Mouse (Mus musculus) forebrain, embryonic 12.5 days (tissue): ENCODE data around the gene Podxl2. TPM values are rescaled to one million over a fixed set of nuclear protein-coding genes. Genes with fewer than 3 reads are reported as not detected.

ENCODE experiments used
- ATAC-seq: fragments of 200-750 bp; cut with Nextera tagmentation; 2 replicates; pipeline ENCODE4 v1.8.0; 2017; ENCODE audit warnings: moderate TSS enrichment; ENCODE audit not compliant: low FRiP score
- H3K27ac ChIP-seq: fragments of 300-500 bp; sonication (generic); 2 replicates; pipeline ENCODE4 v1.5.1; 2016; ENCODE audit warnings: mild to moderate bottlenecking
- H3K27me3 ChIP-seq: fragments of 300-500 bp; sonication (generic); 2 replicates; pipeline ENCODE4 v1.6.1; 2016; ENCODE audit warnings: mild to moderate bottlenecking
- H3K36me3 ChIP-seq: fragments of 300-500 bp; sonication (generic); replicated peaks from 2 replicates; pipeline ENCODE4 v1.6.1; 2016; ENCODE audit warnings: mild to moderate bottlenecking
- H3K4me1 ChIP-seq: fragments of 300-500 bp; sonication (generic); 2 replicates; pipeline ENCODE4 v1.6.1; 2016
- H3K4me2 ChIP-seq: fragments of 300-500 bp; sonication (generic); 2 replicates; pipeline ENCODE4 v1.6.1; 2016; ENCODE audit warnings: mild to moderate bottlenecking, moderate library complexity
- H3K4me3 ChIP-seq: fragments of 300-500 bp; sonication (generic); replicated peaks from 2 replicates; pipeline ENCODE4 v1.5.1; 2016; ENCODE audit warnings: mild to moderate bottlenecking
- H3K9ac ChIP-seq: fragments of 300-500 bp; sonication (generic); 2 replicates; pipeline ENCODE4 v1.6.1; 2016; ENCODE audit warnings: mild to moderate bottlenecking
- H3K9me3 ChIP-seq: fragments of 300-500 bp; sonication (generic); 2 replicates; pipeline ENCODE4 v1.6.1; 2016
- WGBS: fragments of 180-500 bp; shearing (Covaris S2); methylation state at CpG from one replicate; pipeline ENCODE4 v1.1.7; 2016; 5-methylcytosine and 5-hydroxymethylcytosine counted together
- polyA plus RNA-seq: library from polyadenylated mRNA; unstranded; fragments of >200 nt; fragmentation: Nextera tagmentation; extraction: Ambion mirVana; gene quantifications from 2 replicates; pipeline ENCODE4 v1.2.1, GENCODE M21; 2016

Podxl2 gene
- polyA plus RNA-seq, 1 experiment from 2014 or later = 258 TPM

DNA sequence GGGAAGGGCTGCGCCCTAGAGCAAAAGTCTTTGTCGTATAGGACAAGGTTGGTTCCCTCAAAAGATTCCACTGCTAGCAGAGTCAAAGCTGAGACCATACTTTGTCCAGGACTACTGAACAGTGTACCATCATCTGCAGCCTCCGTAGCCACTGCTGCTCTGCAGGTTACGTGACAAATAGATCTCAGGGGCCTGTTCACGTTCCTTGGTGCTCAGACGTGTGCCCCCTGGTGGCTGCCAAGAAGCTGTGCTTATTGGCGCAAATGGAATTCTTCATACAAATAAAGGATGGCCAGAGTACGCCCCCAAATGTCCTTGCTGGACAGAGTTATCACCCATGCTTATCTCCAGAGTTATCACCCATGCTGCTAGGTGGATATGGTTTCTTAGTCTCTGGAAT is 43.4 kb downstream of the Podxl2 start:
- Histone ChIP-seq H3K9ac (no peak overlapping the region), H3K4me1 (peaks cover 8% of the 10 kb centered on the region), H3K36me3 (peaks cover 8% of the 10 kb centered on the region; the same call in 1 of the 2 replicates), H3K4me3 (no peak overlapping the region), H3K9me3 (no peaks in the 10 kb centered on the region), H3K27me3 (no peaks in the 10 kb centered on the region), H3K27ac (no peak overlapping the region), H3K4me2 (no peak overlapping the region)
- WGBS = 27% methylated on average over 8 of the region's 8 CpGs
- ATAC-seq = peak; percentile 45; the same call in 1 of the 2 replicates

DNA sequence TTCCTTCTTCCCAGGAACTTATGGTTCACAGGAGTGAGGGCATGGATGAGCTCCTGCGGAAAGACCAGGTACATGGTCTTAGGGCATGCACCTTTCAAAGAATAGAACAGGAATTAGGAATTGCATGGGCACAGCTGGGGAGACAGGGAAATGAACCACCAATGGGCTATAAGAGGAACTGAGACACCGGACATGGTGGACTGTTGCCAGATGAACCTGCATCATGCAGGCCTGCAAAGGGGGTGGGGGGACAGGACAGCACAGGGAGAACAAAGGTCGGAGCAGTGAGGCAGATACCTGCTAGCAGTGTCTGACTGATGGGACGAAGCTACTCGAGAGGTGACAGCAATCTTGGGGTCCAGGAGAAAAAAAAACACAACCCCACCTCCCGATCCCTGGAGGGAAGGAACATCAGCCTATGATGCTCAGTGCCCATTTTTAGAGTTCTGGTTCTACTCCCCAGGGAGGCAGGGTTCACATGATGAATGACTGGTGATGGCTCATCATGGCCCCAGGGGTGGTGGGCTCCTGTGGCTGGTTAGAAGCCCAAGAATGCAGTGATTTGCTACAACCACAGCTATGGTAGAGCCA is 44.6 kb downstream of the Podxl2 start:
- no peak overlapping the region for H3K9ac ChIP-seq
- H3K27me3 ChIP-seq = 0 out of 2 replicates have a peak, but pooled peaks cover 3% of the 10 kb centered on the region
- peaks cover 9% of the 10 kb centered on the region for H3K4me1 ChIP-seq
- H3K9me3 ChIP-seq = no peaks in the 10 kb centered on the region
- WGBS = 88% methylated on average over 6 of the region's 6 CpGs
- no peaks in the 10 kb centered on the region for H3K36me3 ChIP-seq
- H3K4me2 ChIP-seq = no peak overlapping the region
- no peak overlapping the region for H3K4me3 ChIP-seq
- H3K27ac ChIP-seq = no peak overlapping the region
- no peak for ATAC-seq

DNA sequence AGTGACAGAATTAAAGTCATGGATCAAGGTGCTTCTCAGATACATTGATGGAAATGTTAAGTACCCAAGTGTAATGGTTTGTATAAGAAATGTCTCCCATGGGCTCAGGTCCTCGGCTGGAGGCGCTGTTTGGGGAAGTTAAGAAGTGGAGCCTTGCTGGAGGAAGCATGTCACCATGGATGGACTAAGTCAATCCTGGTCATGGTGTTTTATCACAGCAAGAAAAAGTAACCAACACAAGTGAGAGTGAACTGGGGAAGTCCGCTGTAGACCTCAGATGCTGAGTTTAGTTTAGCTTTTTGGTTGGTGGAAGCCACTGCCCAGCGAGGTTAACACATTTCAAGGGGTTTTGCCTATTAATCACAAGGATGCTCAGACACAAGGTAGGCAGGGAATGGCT is 45.3 kb downstream of the Podxl2 start:
- 92% methylated on average over 4 of the region's 4 CpGs for WGBS
- Histone ChIP-seq H3K4me3 (no peak overlapping the region), H3K9ac (no peak overlapping the region), H3K36me3 (no peaks in the 10 kb centered on the region), H3K4me2 (no peak overlapping the region), H3K27ac (no peak overlapping the region), H3K27me3 (0 out of 2 replicates have a peak, but pooled peaks cover 4% of the 10 kb centered on the region), H3K9me3 (no peaks in the 10 kb centered on the region), H3K4me1 (peaks cover 9% of the 10 kb centered on the region)
- no peak for ATAC-seq

- H3K27ac ChIP-seq = no peak overlapping the region
- no peak for ATAC-seq
- H3K4me2 ChIP-seq = no peak overlapping the region
- H3K9me3 ChIP-seq = no peaks in the 10 kb centered on the region
- 84% methylated on average over 15 of the region's 15 CpGs for WGBS
- H3K27me3 ChIP-seq = 0 out of 2 replicates have a peak, but pooled peaks cover 9% of the 10 kb centered on the region
- H3K4me1 ChIP-seq = peaks cover 9% of the 10 kb centered on the region
- H3K4me3 ChIP-seq = no peak overlapping the region
- no peak overlapping the region for H3K9ac ChIP-seq
- H3K36me3 ChIP-seq = no peaks in the 10 kb centered on the region
Observed at GRCm38 (mm10) chr6:88828206-88829009, 46.4 kb downstream of the Podxl2 start.

DNA sequence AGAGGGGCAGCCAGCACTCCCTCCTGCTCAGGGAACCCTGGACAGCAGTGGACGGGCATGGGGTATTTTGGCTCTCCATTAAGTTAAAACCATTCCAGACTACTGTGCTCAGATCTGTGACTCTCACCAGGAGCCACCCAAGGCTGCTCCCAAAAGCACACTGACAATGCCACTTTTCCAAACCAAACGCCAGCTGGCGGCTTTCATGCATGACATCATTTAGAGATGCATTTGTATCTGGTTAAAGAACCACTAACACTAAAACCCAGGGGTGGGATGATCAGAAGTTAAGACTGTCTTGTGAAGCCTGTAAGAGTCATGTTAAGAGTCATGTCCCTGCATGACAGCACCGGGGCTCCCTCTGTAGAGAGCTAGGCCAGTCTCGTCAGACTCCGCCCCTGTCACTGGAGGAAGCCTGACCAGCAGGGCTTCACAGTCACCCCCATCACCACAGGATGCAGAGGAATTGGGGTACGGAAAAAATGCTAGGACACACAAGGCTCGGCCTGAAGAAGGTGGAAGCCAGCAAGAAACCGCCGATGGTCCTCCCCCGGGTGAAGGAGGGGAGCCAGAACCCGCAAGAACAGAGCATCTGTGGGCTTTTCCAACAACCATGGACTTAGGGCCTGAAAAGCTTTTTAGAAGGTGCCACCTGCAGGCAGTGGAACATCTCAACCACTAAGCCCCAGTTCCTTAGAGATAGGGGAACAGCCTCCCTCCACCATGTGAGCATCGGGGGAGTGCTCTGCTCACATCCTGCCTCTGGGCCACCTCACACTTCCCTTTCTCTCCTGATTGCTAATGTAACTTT is 47.2 kb downstream of the Podxl2 start:
- Histone ChIP-seq H3K4me1 (peaks cover 9% of the 10 kb centered on the region), H3K36me3 (no peaks in the 10 kb centered on the region), H3K27ac (no peak overlapping the region), H3K27me3 (0 out of 2 replicates have a peak, but pooled peaks cover 9% of the 10 kb centered on the region), H3K9ac (no peak overlapping the region), H3K4me3 (no peak overlapping the region), H3K4me2 (no peak overlapping the region), H3K9me3 (no peaks in the 10 kb centered on the region)
- WGBS = 68% methylated on average over 13 of the region's 13 CpGs
- ATAC-seq = no peak

DNA sequence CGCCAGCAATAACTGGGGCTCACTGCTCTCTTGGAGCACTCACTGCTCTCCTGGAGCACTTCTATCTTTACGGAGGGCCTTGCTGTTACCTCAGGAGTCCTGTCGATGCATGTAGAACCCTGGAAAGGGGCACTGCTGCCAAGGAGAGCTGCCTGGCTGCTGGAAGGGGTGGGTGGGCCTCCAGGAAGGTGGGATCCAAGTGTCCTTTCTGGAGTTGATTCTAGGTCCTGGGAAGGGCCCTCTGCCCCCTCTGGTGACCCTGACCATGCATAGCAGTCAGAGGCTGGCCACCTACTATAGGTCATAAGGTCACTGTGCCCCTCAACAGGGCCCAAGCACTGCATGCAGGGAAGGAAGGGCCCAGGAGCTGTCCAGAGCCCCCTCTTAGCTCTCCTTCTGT is 47.9 kb downstream of the Podxl2 start:
- no peaks in the 10 kb centered on the region for H3K36me3 ChIP-seq
- 0 out of 2 replicates have a peak, but pooled peaks cover 9% of the 10 kb centered on the region for H3K27me3 ChIP-seq
- no peak overlapping the region for H3K4me3 ChIP-seq
- no peak overlapping the region for H3K4me2 ChIP-seq
- 70% methylated on average over 3 of the region's 3 CpGs for whole genome bisulfite sequencing
- no peak for ATAC-seq
- peaks cover 9% of the 10 kb centered on the region for H3K4me1 ChIP-seq
- H3K9ac ChIP-seq = no peak overlapping the region
- peak overlapping the region; percentile 16; the same call in 1 of the 2 replicates for H3K27ac ChIP-seq
- H3K9me3 ChIP-seq = no peaks in the 10 kb centered on the region

- Histone ChIP-seq H3K4me2 (no peak overlapping the region), H3K27me3 (0 out of 2 replicates have a peak, but pooled peaks cover 9% of the 10 kb centered on the region), H3K9me3 (no peaks in the 10 kb centered on the region), H3K9ac (no peak overlapping the region), H3K4me3 (no peak overlapping the region), H3K4me1 (peaks cover 9% of the 10 kb centered on the region), H3K27ac (peak overlapping the region; percentile 16; the same call in 1 of the 2 replicates), H3K36me3 (no peaks in the 10 kb centered on the region)
- 28% methylated on average over 6 of the region's 6 CpGs for WGBS
- ATAC-seq = peak; percentile 69
Observed at GRCm38 (mm10) chr6:88826545-88826944, 48.3 kb downstream of the Podxl2 start.

DNA sequence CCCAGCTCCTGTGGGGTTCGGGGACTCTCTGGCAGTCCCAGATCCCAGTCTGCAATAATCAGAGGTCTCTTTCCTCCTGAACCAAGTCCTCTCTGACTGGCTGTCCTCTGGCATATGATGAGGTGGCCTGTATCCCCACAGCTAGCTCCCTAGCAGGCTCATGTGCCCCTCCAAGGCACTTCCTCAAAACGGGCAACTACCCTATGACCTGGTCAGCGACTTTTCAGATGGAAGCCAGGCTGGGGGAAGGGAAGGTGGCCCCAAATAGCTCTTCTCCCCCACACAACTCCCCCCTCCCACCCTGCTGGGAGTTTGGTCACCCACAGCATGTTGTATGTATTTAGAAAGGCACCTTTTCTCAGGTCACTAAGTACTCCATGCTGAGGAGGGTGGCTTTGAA is 48.8 kb downstream of the Podxl2 start:
- no peaks in the 10 kb centered on the region for H3K36me3 ChIP-seq
- 0 out of 2 replicates have a peak, but pooled peaks cover 9% of the 10 kb centered on the region for H3K27me3 ChIP-seq
- no peak overlapping the region for H3K9ac ChIP-seq
- no peak for ATAC-seq
- 52% methylated on average over 3 of the region's 3 CpGs for WGBS
- no peak overlapping the region for H3K4me2 ChIP-seq
- H3K9me3 ChIP-seq = no peaks in the 10 kb centered on the region
- H3K4me1 ChIP-seq = peaks cover 9% of the 10 kb centered on the region
- H3K4me3 ChIP-seq = no peak overlapping the region
- 0 out of 2 replicates have a peak overlapping the region, but pooled peaks have one; percentile 2 for H3K27ac ChIP-seq

DNA sequence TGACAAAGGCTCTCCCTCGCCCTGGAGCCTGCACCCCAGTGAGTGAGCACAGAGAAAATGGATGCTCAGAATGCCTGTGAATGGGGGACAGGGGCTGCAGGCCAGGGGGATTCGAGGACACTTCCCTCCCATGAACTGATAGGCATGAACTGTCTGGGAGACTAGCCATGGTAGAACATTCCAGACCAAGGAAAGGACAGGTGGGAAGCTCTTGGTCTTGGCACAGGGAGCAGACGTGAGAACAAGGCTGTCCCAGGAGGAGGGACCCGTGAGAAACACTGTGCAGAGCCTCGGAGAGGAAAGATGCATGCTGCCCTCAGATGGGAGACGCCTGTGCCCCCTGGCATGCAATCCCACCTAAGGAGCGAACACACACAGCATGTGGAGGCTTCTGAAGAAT is 50.7 kb downstream of the Podxl2 start:
- WGBS = 74% methylated on average over 7 of the region's 7 CpGs
- no peak for ATAC-seq
- peaks cover 9% of the 10 kb centered on the region for H3K4me1 ChIP-seq

GRCm38 (mm10) chr6:88821901-88822300 is 52.9 kb downstream of the Podxl2 start:
- Histone ChIP-seq H3K27me3 (0 out of 2 replicates have a peak, but pooled peaks cover 9% of the 10 kb centered on the region), H3K4me1 (peaks cover 6% of the 10 kb centered on the region), H3K27ac (no peak overlapping the region), H3K36me3 (no peaks in the 10 kb centered on the region), H3K9ac (no peak overlapping the region), H3K4me3 (no peak overlapping the region), H3K4me2 (no peak overlapping the region), H3K9me3 (no peaks in the 10 kb centered on the region)
- 86% methylated on average over 11 of the region's 11 CpGs for WGBS
- ATAC-seq = no peak

More for the DNA sequence above, 50.7 kb downstream of the Podxl2 start:
- Histone ChIP-seq H3K27ac (no peak overlapping the region), H3K27me3 (0 out of 2 replicates have a peak, but pooled peaks cover 9% of the 10 kb centered on the region), H3K9me3 (no peaks in the 10 kb centered on the region), H3K36me3 (no peaks in the 10 kb centered on the region), H3K4me2 (no peak overlapping the region), H3K4me3 (no peak overlapping the region), H3K9ac (no peak overlapping the region)

- no peak for ATAC-seq
- WGBS = 92% methylated on average over 6 of the region's 6 CpGs
- H3K36me3 ChIP-seq = no peaks in the 10 kb centered on the region
Observed at GRCm38 (mm10) chr6:88821294-88821693, 53.5 kb downstream of the Podxl2 start.

DNA sequence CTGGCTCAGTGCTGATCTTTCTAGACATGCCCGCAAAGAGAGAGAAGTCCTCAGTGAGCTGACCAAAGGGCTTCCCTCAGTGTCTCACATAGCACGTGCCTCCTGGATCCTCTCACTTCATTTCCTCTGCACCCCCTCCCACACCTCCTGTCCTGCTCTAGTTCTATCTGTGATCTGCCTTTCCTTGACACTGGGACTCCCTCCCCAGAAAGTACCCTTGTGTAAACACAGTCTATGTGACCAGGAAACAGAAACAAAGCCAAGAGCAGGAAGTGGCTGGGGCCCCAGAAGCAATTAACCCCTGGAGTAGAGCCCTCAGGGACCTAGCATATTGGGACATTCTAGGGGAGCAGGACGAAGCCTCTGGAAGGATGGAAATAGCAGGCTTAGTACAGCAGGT is 54.0 kb downstream of the Podxl2 start:
- H3K4me1 ChIP-seq = no peaks in the 10 kb centered on the region
- ATAC-seq = no peak
- H3K27me3 ChIP-seq = 0 out of 2 replicates have a peak, but pooled peaks cover 9% of the 10 kb centered on the region
- no peak overlapping the region for H3K4me3 ChIP-seq
- WGBS = 78% methylated on average over 3 of the region's 3 CpGs
- H3K9ac ChIP-seq = no peak overlapping the region
- no peak overlapping the region for H3K4me2 ChIP-seq
- no peak overlapping the region for H3K27ac ChIP-seq
- no peaks in the 10 kb centered on the region for H3K36me3 ChIP-seq
- no peaks in the 10 kb centered on the region for H3K9me3 ChIP-seq

More at GRCm38 (mm10) chr6:88821294-88821693, 53.5 kb downstream of the Podxl2 start:
- Histone ChIP-seq H3K4me3 (no peak overlapping the region), H3K9me3 (no peaks in the 10 kb centered on the region), H3K27ac (no peak overlapping the region), H3K4me1 (no peaks in the 10 kb centered on the region), H3K9ac (no peak overlapping the region), H3K27me3 (0 out of 2 replicates have a peak, but pooled peaks cover 9% of the 10 kb centered on the region), H3K4me2 (no peak overlapping the region)
